Mouse (Mus musculus) layer of hippocampus, adult 9-10 months (tissue): ENCODE measurements around the gene Exoc7.

Experiments used
- DNase-seq: peaks from one replicate; pipeline ENCODE4 v3.0.0; 2022; ENCODE audit warnings: low spot score

The Exoc7 gene

DNA sequence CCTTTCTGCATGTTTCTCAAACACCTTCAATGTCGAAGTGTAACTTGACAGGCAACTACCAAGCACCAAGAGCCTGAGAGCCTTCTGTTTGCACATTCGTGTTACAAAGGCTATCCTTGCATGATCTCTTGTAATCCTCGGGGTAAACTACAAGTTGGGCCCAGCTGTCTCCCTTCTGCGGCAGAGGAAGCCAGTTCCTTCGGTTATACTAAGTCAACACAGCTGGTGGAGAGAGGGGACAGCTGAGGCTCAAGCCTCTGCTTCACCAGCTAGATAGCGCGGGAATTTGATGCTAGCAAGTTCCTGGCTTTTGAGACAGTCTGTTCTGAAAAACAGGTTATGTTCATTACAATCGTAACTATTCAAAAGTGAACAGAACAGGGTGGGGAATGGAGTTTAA is 5.3 kb upstream of the Exoc7 start:
- no peak for DNase-seq

DNA sequence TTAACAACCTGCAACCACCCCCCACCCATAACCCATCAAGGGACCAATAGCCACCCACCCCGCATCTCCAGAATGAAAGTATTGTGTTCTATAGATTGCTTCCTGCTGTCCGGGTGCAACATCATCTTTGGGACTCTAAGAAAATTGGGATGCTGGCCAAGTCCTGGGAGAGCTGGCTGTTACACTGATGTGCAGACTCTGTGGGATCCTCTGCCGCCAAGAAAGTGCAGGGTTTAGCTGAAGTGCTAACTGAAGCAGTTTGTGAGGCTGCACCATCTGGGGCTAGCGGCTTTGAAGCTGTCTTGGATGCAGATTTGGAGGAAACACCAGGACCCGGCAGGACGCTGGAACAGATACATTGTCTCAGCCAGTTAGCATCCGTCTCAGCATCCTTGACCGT is 4.1 kb upstream of the Exoc7 start:
- no peak for DNase-seq

DNA sequence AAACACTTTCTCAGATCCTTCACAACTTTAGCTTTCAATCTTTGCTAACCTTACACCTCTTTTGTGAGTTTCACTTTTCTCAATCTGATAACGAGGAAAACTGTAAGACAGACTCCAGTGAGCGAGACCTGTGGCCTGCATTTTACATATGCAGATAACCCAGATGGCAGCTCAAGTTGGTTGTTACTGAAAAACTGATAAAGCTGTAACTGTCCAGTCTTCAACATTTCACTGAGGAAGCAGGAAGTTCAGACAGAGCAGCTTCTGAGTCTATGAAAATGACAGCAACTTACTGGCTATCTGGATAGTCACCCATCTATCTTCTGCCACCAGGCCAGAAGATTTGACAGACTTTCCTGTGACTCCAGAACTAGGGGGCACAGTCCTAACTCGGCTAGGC is 2.6 kb upstream of the Exoc7 start:
- DNase-seq: no peak

GRCm38 (mm10) chr11:116307762-116308531 is 914 bp upstream of the Exoc7 start:
- no peak for DNase-seq

- peak; percentile 48 for DNase-seq
Measured at GRCm38 (mm10) chr11:116306126-116306982, 679 bp downstream of the Exoc7 start.

DNA sequence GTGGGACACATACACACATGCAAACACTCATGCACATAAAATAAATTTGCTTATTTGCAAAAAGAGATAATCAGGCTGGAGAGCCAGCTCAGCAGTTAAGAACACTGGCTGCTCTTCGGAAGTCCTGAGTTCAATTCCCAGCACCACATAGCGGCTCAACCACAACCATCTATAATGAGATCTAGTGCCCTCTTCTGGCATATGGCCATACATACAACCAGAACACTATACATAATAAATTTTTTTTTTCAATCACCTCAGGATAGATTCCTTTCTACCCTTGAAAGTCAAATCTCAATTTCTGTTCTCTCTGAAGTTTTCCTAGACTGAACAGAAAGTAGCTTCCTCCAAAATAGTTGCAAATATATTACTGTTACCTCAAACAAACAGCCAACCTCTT is 1.6 kb downstream of the Exoc7 start:
- no peak for DNase-seq

- no peak for DNase-seq
Measured at GRCm38 (mm10) chr11:116298621-116299020, 8.4 kb downstream of the Exoc7 start.

DNA sequence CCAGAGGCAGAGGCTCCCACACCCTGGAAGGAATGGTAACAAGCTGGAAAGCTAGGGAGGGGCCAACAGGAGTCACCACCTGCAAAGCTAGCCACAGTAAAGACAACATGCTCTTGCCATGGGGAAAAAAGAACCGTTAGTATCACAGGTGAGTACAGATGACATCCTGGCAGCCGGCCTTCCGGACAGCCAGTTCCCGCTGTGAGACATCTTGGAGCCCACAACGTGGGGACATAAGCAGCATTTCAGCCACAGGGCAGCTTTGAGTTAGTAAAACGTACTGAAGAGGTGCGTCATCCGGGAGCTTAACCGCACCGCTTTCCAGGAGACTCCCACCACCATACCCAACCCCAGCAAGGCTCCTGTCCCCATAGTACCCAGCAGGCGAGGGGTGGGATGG is 8.8 kb downstream of the Exoc7 start:
- no peak for DNase-seq

- no peak for DNase-seq
Measured at GRCm38 (mm10) chr11:116297017-116297416, 10.0 kb downstream of the Exoc7 start.

DNA sequence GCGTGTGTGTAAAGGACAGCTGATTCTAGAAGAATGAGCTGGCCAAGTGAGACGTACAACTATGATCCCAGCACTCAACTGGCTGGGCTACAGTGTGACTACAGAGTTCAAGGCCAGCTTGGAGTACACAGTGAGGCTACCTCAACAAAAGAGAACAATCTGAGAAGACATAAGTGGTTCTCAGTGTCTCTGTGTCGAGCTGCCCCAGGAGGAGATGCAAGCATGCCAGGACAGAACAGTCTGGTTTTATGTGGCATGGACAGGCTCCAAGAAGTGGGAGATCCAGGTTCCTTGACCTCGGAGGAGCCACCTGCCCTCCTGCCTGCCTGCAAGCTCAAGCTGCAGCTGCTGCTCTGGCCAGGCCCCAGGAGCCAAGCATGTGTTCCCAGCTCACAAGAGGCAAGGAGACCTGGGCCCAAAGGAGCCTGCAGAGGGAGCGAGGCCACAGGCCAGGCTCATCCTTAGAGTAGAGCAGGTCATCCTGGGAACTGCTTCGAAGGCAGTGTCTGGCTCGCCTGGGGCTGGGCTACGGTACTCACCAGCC is 10.8 kb downstream of the Exoc7 start:
- DNase-seq: no peak

DNA sequence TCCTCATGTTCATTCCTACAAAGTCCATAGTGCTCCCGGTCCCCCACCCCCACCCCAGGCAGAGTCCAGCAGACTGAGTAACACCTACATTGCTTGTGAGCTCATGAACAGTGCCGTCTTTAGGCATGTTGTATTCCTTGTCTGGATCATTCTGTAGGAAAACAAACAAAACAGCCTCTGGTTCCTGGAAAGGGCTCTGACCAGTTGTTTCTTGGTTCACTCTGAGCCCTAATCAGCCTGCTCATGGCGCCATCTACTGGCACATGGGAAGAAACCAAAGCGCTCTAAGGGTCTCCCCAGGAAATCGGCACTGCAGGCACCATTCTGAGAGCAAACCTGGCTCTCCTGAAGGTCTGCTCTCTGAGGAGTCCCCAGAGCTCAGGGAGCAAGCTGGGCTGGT is 12.7 kb downstream of the Exoc7 start:
- DNase-seq: no peak

DNA sequence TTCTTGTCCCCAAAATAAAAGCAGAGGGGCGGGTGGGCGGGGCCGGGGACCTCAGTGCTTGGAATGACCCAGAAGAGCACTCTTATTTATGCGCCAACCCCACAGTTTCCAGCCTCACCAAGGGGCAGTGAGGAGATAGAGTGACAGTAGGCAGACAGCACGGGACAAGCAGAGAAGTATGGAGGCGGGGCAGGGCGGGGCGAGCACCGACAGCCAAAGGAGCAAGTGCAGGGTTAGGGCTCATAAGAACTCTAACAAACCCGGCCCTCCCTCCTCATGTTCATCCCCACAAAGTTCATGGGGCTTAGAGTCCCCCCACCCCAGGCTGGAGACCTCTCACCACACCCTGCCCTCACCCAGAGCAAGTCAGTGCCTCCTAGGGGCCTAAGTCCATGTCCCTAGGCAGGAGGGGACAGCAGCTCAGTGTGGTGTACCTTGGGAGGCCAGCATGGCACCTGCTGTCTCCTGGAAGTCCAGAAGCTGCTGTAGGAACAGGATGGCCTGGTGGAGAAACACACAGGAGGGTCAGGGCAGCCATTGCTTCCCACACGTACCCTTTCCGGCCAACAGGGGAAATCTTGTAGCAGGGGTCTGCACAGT is 13.4 kb downstream of the Exoc7 start:
- DNase-seq: no peak

DNA sequence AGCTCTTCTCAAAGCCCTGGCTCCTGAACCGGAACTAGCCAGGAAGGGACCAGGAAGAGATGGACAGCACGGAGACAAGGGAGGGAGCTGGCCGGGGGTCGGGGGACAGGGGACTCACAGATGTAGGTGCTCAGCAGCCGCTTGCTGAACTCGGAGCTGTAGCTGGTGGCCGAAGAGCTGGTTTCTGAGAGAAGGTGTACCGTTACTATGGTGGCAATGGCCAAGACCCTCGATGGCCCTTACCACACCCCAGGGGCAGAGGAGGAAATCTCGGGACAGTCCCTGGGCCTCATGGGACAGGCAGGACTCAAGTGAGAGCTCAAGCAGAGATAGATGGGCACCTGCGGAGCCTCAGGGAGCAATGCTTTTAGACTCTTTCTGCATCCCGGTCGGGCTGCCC is 14.6 kb downstream of the Exoc7 start:
- DNase-seq: no peak

DNA sequence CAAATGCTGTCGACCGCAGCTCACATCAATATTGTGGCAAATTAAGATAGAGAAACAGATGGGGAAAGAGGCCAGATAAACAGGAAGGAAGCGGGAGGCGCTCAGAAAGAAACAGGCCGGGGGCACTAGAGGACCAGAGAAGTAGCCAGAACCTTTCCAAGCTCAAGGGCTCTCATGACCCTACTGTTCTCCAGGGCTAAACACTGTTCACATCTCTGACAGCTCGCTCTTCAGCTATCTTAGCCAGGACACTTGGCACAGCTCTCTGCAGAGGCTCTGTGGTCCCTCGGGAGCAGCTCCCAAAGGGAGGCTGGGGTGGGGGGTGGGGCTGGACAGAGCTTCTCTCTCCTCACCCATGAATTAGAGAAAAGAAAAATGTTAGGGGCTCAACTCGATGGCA is 16.5 kb downstream of the Exoc7 start:
- DNase-seq: no peak

DNA sequence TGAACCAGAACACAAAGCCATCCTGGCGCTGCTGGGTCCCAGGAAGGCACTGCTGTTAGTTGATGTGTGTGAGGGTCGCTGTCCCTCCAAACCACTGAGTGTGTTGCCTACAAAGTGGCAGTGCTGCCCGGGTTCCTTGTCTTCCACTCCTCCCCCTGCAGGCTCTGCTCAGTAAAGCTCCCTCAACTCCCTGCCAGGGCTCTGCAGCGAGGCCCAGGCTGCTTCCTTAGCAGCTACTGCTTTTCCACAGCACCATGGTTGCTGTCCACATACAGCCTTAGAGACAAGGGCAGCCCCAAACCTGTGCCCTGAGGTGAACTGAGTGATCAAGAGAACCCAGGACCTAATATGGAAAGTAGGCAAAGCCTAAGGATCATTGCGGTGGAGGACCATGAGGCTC is 19.7 kb downstream of the Exoc7 start:
- DNase-seq: no peak

- no peak for DNase-seq
Measured at GRCm38 (mm10) chr11:116285770-116286191, 21.3 kb downstream of the Exoc7 start.

- no peak for DNase-seq
Measured at GRCm38 (mm10) chr11:116283982-116284381, 23.1 kb downstream of the Exoc7 start.

- no peak for DNase-seq
Measured at GRCm38 (mm10) chr11:116282912-116283521, 24.0 kb downstream of the Exoc7 start.

GRCm38 (mm10) chr11:116282089-116282488 is 24.9 kb downstream of the Exoc7 start:
- DNase-seq: no peak

DNA sequence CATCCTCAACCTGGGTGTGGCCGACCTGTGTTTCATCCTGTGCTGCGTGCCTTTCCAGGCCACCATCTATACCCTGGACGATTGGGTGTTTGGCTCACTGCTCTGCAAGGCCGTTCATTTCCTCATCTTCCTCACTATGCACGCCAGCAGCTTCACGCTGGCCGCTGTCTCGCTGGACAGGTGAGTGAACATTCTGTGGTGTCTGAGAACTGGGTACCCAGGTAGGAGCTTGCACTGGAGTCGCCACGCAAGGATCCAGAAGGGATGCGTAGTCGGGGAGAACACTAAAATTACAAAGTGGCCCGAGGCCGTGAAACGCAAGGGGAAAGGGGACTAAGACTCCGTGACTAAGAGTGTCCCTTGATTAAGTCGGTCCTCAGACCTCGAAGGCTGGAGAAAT is 25.4 kb downstream of the Exoc7 start:
- DNase-seq: no peak

- DNase-seq: no peak
Measured at GRCm38 (mm10) chr11:116280751-116281663, 26.0 kb downstream of the Exoc7 start, which contains the start of gene Galr2. TSS of gene Galr2 (plus strand) at chr11:116280939.
